Mouse (Mus musculus) liver, adult 2 months (tissue): Measurements from ENCODE around the gene Prg4. TPM values are rescaled to one million over a fixed set of nuclear protein-coding genes. Genes with fewer than 3 reads are reported as not detected.

Experiments
- DNase-seq: peaks from one replicate; pipeline ENCODE4 v3.0.0-alpha.2; 2011; ENCODE audit warnings: low read depth, low spot score; ENCODE audit errors: extremely low read depth
- H3K27ac ChIP-seq: fragments of 200-500 bp; replicated peaks from 2 replicates; pipeline ENCODE4 v1.5.1; 2012; ENCODE audit warnings: low read depth, mild to moderate bottlenecking, control low read depth, inconsistent platforms, low read length; ENCODE audit not compliant: insufficient read depth
- H3K27me3 ChIP-seq: fragments of 200-500 bp; 2 replicates; pipeline ENCODE4 v1.6.1; 2012; ENCODE audit warnings: mild to moderate bottlenecking, moderate library complexity, low read length, inconsistent platforms; ENCODE audit not compliant: control insufficient read depth, insufficient read depth
- H3K36me3 ChIP-seq: fragments of 200-500 bp; 2 replicates; pipeline ENCODE4 v1.6.1; 2012; ENCODE audit warnings: low read length, inconsistent platforms; ENCODE audit not compliant: control insufficient read depth, insufficient read depth
- H3K4me1 ChIP-seq: fragments of 200-500 bp; 2 replicates; pipeline ENCODE4 v1.6.1; 2011; ENCODE audit warnings: low read length; ENCODE audit not compliant: control insufficient read depth, insufficient read depth
- H3K4me3 ChIP-seq: fragments of 200-500 bp; 2 replicates; pipeline ENCODE4 v1.5.1; 2011; ENCODE audit warnings: low read depth, mild to moderate bottlenecking, control low read depth, low read length, moderate library complexity; ENCODE audit not compliant: insufficient read depth
- H3K79me2 ChIP-seq: fragments of 200-500 bp; 2 replicates; pipeline ENCODE4 v1.6.1; 2012; ENCODE audit warnings: inconsistent platforms, mild to moderate bottlenecking, low read length, moderate library complexity; ENCODE audit not compliant: control insufficient read depth, insufficient read depth
- H3K9ac ChIP-seq: fragments of 200-500 bp; 2 replicates; pipeline ENCODE4 v1.6.1; 2012; ENCODE audit warnings: low read depth, mild to moderate bottlenecking, control low read depth, inconsistent platforms, low read length
- CTCF ChIP-seq: fragments of 200-500 bp; IDR thresholded peaks from 2 replicates; pipeline ENCODE4 v1.5.1; 2011; ENCODE audit warnings: low read depth, low read length, control low read depth
- POLR2A ChIP-seq: fragments of 200-500 bp; IDR thresholded peaks from 2 replicates; pipeline ENCODE4 v1.6.1; 2011; ENCODE audit warnings: low read length, control low read depth; ENCODE audit not compliant: insufficient read depth; ENCODE audit errors: extremely low read depth
- WGBS: fragments of 180-500 bp; shearing (Covaris S2); methylation state at CpG from one replicate; pipeline ENCODE4 v1.1.7; 2018; 5-methylcytosine and 5-hydroxymethylcytosine counted together
- polyA plus RNA-seq: library from polyadenylated mRNA; depleted of rRNA; stranded (reverse); fragments of >200 nt; gene quantifications from 2 replicates; pipeline ENCODE4 v1.2.3, GENCODE M21; 2012; rRNA removed
- total RNA-seq: library from RNA; depleted of rRNA; stranded (reverse); fragments of >200 nt; gene quantifications from 2 replicates; pipeline ENCODE4 v1.2.3, GENCODE M21; 2014; rRNA removed

Gene Prg4
- total and polyA plus RNA-seq, 2 experiments: 13.6 to 25.5 TPM

GRCm38 (mm10) chr1:150407285-150407684, 58.7 kb downstream of the Prg4 start:
- no peaks in the 10 kb centered on the region for H3K27me3 ChIP-seq
- 86% methylated on average over 9 of the region's 9 CpGs for WGBS
- no peak for DNase-seq
- TF ChIP-seq POLR2A (no peak), CTCF (no peak)
- no peak overlapping the region for H3K9ac ChIP-seq
- no peak overlapping the region for H3K27ac ChIP-seq
- no peaks in the 10 kb centered on the region; the same call in 1 of the 2 replicates for H3K79me2 ChIP-seq
- H3K4me1 ChIP-seq: peaks cover 7% of the 10 kb centered on the region; the same call in 1 of the 2 replicates
- H3K4me3 ChIP-seq: no peak overlapping the region
- peaks cover 52% of the 10 kb centered on the region for H3K36me3 ChIP-seq

DNA sequence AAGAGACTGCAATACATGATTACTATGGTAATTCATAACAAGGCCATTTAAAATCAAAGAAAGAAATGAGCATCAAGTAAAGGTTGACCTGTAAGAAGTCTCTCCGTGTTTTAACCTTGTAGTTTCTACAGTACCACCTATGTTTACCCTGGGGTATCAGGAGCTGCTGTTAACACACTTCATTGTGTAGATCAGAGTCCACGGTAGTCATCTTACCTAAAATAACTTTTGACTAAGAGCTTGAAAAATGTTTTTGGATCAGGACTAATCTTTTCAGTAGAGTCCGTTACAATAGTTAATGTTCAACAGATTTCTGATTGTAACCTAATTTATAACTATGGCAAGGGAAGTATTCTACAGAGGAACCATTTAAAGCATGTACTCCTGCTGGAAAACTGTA, 61.4 kb downstream of the Prg4 start:
- no peak overlapping the region for H3K4me3 ChIP-seq
- no peaks in the 10 kb centered on the region; the same call in 1 of the 2 replicates for H3K79me2 ChIP-seq
- no peak for TF ChIP-seq POLR2A
- TF ChIP-seq CTCF: no peak
- no peaks in the 10 kb centered on the region for H3K27me3 ChIP-seq
- peaks cover 7% of the 10 kb centered on the region; the same call in 1 of the 2 replicates for H3K4me1 ChIP-seq
- H3K9ac ChIP-seq: no peak overlapping the region
- DNase-seq: peak; percentile 88
- H3K36me3 ChIP-seq: peaks cover 44% of the 10 kb centered on the region
- 20% methylated on average over 3 of the region's 3 CpGs for WGBS
- H3K27ac ChIP-seq: no peak overlapping the region

- WGBS: 18% methylated on average over 3 of the region's 3 CpGs
- peaks cover 43% of the 10 kb centered on the region for H3K36me3 ChIP-seq
- no peak overlapping the region for H3K27ac ChIP-seq
- no peak overlapping the region for H3K9ac ChIP-seq
- H3K27me3 ChIP-seq: no peaks in the 10 kb centered on the region
- peaks cover 7% of the 10 kb centered on the region; the same call in 1 of the 2 replicates for H3K4me1 ChIP-seq
- H3K79me2 ChIP-seq: no peaks in the 10 kb centered on the region; the same call in 1 of the 2 replicates
- no peak for TF ChIP-seq POLR2A
- TF ChIP-seq CTCF: no peak
- DNase-seq: peak; percentile 76
- H3K4me3 ChIP-seq: no peak overlapping the region
These were observed 62.1 kb downstream of the Prg4 start for GRCm38 (mm10) chr1:150403914-150404313.

Other genes with a start within 250 kb of the Prg4 start
- gene Pdc, start 146.7 kb downstream of the Prg4 start, total RNA-seq: not detected in 2 replicates
- not detected in 2 replicates for gene Pdc, start 146.7 kb downstream of the Prg4 start, polyA plus RNA-seq
- gene Tpr, start 73.3 kb downstream of the Prg4 start, total RNA-seq: 60.0 and 65.8 TPM in 2 replicates
- gene Tpr, start 73.3 kb downstream of the Prg4 start, polyA plus RNA-seq: 20.9 and 22.7 TPM in 2 replicates
- gene Odr4, start 73.1 kb downstream of the Prg4 start, total RNA-seq: 39.9 and 52.8 TPM in 2 replicates
- gene Odr4, start 73.1 kb downstream of the Prg4 start, polyA plus RNA-seq: 4.0 and 4.7 TPM in 2 replicates